Mouse (Mus musculus): Measurements from ENCODE around the gene Cox7a1. TPM values are rescaled to one million over a fixed set of nuclear protein-coding genes. Genes with fewer than 3 reads are reported as not detected.
"Not testable (repeated sequence)": the region's sequence is repeated elsewhere in the genome, so short reads cannot be mapped to it uniquely, and the experiment has no call there.

The Cox7a1 gene
- polyA plus RNA-seq, 2 experiments: 2.7 to 4.5 TPM

DNA sequence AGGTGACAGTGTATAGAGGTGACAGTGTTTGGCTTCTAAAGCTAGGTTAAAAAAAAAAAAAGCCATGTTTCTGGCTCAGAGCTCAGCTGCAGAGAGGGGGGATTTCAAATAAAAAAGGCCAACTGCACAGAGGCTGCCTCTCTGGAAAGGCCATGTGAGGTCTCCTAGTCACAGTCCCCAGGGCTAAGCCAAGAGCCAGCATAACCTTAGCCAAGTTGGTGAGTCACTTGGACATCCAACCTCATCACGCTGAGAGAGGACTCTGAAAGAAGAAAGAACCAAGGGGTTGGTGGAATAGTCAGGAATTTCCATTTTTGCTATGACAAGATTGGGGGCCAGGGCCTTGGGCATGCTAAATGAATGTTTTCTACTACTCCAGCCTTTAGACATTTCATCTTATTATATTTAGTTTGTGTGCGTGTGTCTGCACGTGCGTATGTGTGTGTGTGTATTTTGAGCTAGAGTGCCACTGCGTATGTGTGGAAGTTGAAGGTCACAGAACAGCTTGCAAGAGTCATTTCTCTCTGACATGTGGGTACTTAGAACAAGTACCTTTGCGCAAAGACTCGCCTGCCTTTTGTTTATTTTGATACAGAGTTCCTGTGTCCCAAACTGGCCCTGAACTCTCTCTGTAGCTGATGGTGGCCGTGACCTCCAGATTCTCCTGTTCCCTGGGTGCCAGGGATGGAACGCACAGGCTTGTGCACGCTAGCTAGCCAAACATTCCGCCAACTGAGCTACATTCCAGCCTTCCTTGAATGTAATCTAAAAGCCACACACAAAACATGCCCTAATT, 19.1 kb downstream of the Cox7a1 start:
- H3K4me1 ChIP-seq (ENCODE audit: control insufficient read depth, insufficient read depth, low read length): peaks cover 9% of the 10 kb centered on the region
- H3K36me3 ChIP-seq (ENCODE audit: control insufficient read depth, insufficient read depth, low read length): no peaks in the 10 kb centered on the region
- H3K27me3 ChIP-seq (ENCODE audit: control insufficient read depth, insufficient read depth, low read length): no peaks in the 10 kb centered on the region
- H3K4me3 ChIP-seq (replicated peaks; ENCODE audit: low read length): no peak overlapping the region
- DNase-seq (ENCODE audit: low spot score): no peak
- no peak overlapping the region for H3K4me2 ChIP-seq (replicated peaks; ENCODE audit: low read depth, low read length, severe bottlenecking)
- H3K9me3 ChIP-seq (ENCODE audit: control insufficient read depth, low read length): no peaks in the 10 kb centered on the region
- H3K27ac ChIP-seq (replicated peaks; ENCODE audit: low read depth, low read length): no peak overlapping the region
- 81% methylated on average over 11 of the region's 11 CpGs for WGBS
- no peak for ATAC-seq (ENCODE audit: low FRiP score, low read depth)
- no peak overlapping the region for H3K9ac ChIP-seq (ENCODE audit: low read depth, low read length, severe bottlenecking)
- no peak for TF ChIP-seq POLR2A (IDR thresholded peaks at IDR 0.05; ENCODE audit: borderline replicate concordance, extremely low read depth, insufficient read depth, insufficient read length)

DNA sequence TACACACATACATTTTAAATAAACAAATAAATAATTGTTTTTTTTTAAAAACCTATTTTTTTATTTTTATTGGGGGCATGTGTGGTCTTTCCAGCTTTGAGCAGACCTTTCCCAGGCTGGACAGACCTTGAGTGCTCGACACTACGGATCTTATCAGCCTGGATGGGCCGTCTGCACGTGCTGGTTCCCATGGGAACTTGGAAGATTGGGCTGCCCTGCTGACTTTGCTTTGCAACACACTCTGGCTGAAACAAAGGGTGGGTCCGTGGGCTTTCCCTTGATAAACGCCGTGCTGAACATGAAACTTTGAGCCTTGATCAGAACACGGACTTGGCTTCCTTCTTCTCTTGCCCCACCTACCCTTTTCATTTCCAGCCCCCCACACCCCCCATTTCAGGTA, 20.4 kb downstream of the Cox7a1 start:
- H3K4me3 ChIP-seq (replicated peaks; ENCODE audit: low read length): no peak overlapping the region
- 52% methylated on average over 8 of the region's 8 CpGs for WGBS
- H3K27me3 ChIP-seq (ENCODE audit: control insufficient read depth, insufficient read depth, low read length): no peaks in the 10 kb centered on the region
- no peak overlapping the region for H3K4me2 ChIP-seq (replicated peaks; ENCODE audit: low read depth, low read length, severe bottlenecking)
- no peak overlapping the region for H3K27ac ChIP-seq (replicated peaks; ENCODE audit: low read depth, low read length)
- no peak overlapping the region for H3K9ac ChIP-seq (ENCODE audit: low read depth, low read length, severe bottlenecking)
- no peak for TF ChIP-seq POLR2A (IDR thresholded peaks at IDR 0.05; ENCODE audit: borderline replicate concordance, extremely low read depth, insufficient read depth, insufficient read length)
- H3K4me1 ChIP-seq (ENCODE audit: control insufficient read depth, insufficient read depth, low read length): peaks cover 9% of the 10 kb centered on the region
- DNase-seq (ENCODE audit: low spot score): no peak
- no peaks in the 10 kb centered on the region for H3K9me3 ChIP-seq (ENCODE audit: control insufficient read depth, low read length)
- ATAC-seq (ENCODE audit: low FRiP score, low read depth): no peak
- H3K36me3 ChIP-seq (ENCODE audit: control insufficient read depth, insufficient read depth, low read length): no peaks in the 10 kb centered on the region

DNA sequence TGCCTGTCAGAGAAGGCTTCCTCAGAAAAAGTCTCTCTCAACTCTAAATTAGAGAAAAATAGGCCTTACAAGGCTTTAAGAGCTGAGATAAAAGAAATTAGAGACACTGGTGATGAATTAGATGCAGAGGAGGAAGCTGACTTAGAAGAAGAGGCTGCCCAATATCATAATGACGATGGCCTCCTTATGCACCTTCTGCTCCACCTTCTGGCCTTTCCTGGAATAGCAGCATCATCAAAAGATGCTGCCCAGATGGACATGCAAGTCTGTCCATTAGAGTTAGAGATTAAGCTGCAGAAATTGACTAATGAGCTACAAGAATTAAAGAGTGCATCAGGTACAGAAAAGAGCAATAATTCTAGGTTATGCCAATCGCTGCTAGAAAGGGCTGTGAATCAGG, 21.4 kb downstream of the Cox7a1 start:
- Histone ChIP-seq H3K9ac (ENCODE audit: low read depth, low read length, severe bottlenecking) (no peak overlapping the region), H3K4me1 (ENCODE audit: control insufficient read depth, insufficient read depth, low read length) (peaks cover 9% of the 10 kb centered on the region), H3K9me3 (ENCODE audit: control insufficient read depth, low read length) (no peaks in the 10 kb centered on the region), H3K27ac (replicated peaks; ENCODE audit: low read depth, low read length) (no peak overlapping the region), H3K4me2 (replicated peaks; ENCODE audit: low read depth, low read length, severe bottlenecking) (no peak overlapping the region), H3K27me3 (ENCODE audit: control insufficient read depth, insufficient read depth, low read length) (no peaks in the 10 kb centered on the region), H3K36me3 (ENCODE audit: control insufficient read depth, insufficient read depth, low read length) (no peaks in the 10 kb centered on the region), H3K4me3 (replicated peaks; ENCODE audit: low read length) (no peak overlapping the region)
- TF ChIP-seq POLR2A (IDR thresholded peaks at IDR 0.05; ENCODE audit: borderline replicate concordance, extremely low read depth, insufficient read depth, insufficient read length): no peak
- ATAC-seq (ENCODE audit: low FRiP score, low read depth) (no peak), DNase-seq (ENCODE audit: low spot score) (peak; percentile 59)
- WGBS: 3% methylated on average over 2 of the region's 2 CpGs

- 59% methylated on average over 5 of the region's 5 CpGs for WGBS
- DNase-seq (ENCODE audit: low spot score); H3K4me2 ChIP-seq (replicated peaks; ENCODE audit: low read depth, low read length, severe bottlenecking); H3K27ac ChIP-seq (replicated peaks; ENCODE audit: low read depth, low read length); H3K27me3 ChIP-seq (ENCODE audit: control insufficient read depth, insufficient read depth, low read length); ATAC-seq (ENCODE audit: low FRiP score, low read depth); H3K36me3 ChIP-seq (ENCODE audit: control insufficient read depth, insufficient read depth, low read length); H3K4me3 ChIP-seq (replicated peaks; ENCODE audit: low read length); H3K9ac ChIP-seq (ENCODE audit: low read depth, low read length, severe bottlenecking); H3K9me3 ChIP-seq (ENCODE audit: control insufficient read depth, low read length); H3K4me1 ChIP-seq (ENCODE audit: control insufficient read depth, insufficient read depth, low read length): not testable (repeated sequence)
These were observed 22.4 kb downstream of the Cox7a1 start for GRCm38 (mm10) chr7:30206364-30206763.

GRCm38 (mm10) chr7:30211025-30211424, 27.1 kb downstream of the Cox7a1 start:
- Histone ChIP-seq H3K9me3 (ENCODE audit: control insufficient read depth, low read length) (no peaks in the 10 kb centered on the region), H3K36me3 (ENCODE audit: control insufficient read depth, insufficient read depth, low read length) (no peaks in the 10 kb centered on the region), H3K4me3 (replicated peaks; ENCODE audit: low read length) (no peak overlapping the region), H3K27me3 (ENCODE audit: control insufficient read depth, insufficient read depth, low read length) (no peaks in the 10 kb centered on the region), H3K4me1 (ENCODE audit: control insufficient read depth, insufficient read depth, low read length) (no peaks in the 10 kb centered on the region), H3K27ac (replicated peaks; ENCODE audit: low read depth, low read length) (no peak overlapping the region), H3K9ac (ENCODE audit: low read depth, low read length, severe bottlenecking) (no peak overlapping the region), H3K4me2 (replicated peaks; ENCODE audit: low read depth, low read length, severe bottlenecking) (no peak overlapping the region)
- no peak for ATAC-seq (ENCODE audit: low FRiP score, low read depth)
- TF ChIP-seq POLR2A (IDR thresholded peaks at IDR 0.05; ENCODE audit: borderline replicate concordance, extremely low read depth, insufficient read depth, insufficient read length): no peak
- no peak for DNase-seq (ENCODE audit: low spot score)
- 27% methylated on average over 4 of the region's 4 CpGs for WGBS

Measured in limb, embryonic 14.5 days (tissue).